Mouse (Mus musculus) midbrain, embryonic 11.5 days (tissue): ENCODE results near the gene Gsdmc3. TPM values are rescaled to one million over a fixed set of nuclear protein-coding genes. Genes with fewer than 3 reads are reported as not detected.
"Not testable (repeated sequence)": the region's sequence is repeated elsewhere in the genome, so short reads cannot be mapped to it uniquely, and the experiment has no call there.

ENCODE experiments used
- ATAC-seq: fragments of 200-750 bp; cut with Nextera tagmentation; 2 replicates; pipeline ENCODE4 v1.8.0; 2017; ENCODE audit warnings: moderate TSS enrichment, moderate library complexity; ENCODE audit not compliant: low FRiP score
- DNase-seq: peaks from one replicate; pipeline ENCODE4 v3.0.0; 2015; ENCODE audit warnings: low spot score; ENCODE audit errors: missing footprints
- H3K27ac ChIP-seq: fragments of 300-500 bp; sonication (generic); 2 replicates; pipeline ENCODE4 v1.5.1; 2014; ENCODE audit warnings: low read depth, low read length
- H3K27me3 ChIP-seq: fragments of 300-500 bp; sonication (generic); 2 replicates; pipeline ENCODE4 v1.6.1; 2014; ENCODE audit warnings: mild to moderate bottlenecking, low read length, moderate library complexity, mixed read lengths; ENCODE audit not compliant: control insufficient read depth, insufficient read depth
- H3K36me3 ChIP-seq: fragments of 300-500 bp; sonication (generic); 2 replicates; pipeline ENCODE4 v1.6.1; 2014; ENCODE audit warnings: mild to moderate bottlenecking, low read length, moderate library complexity, mixed read lengths; ENCODE audit not compliant: control insufficient read depth, insufficient read depth
- H3K4me1 ChIP-seq: fragments of 300-500 bp; sonication (generic); 2 replicates; pipeline ENCODE4 v1.6.1; 2014; ENCODE audit warnings: low read length; ENCODE audit not compliant: control insufficient read depth, insufficient read depth
- H3K4me2 ChIP-seq: fragments of 300-500 bp; sonication (generic); 2 replicates; pipeline ENCODE4 v1.6.1; 2014; ENCODE audit warnings: mild to moderate bottlenecking, moderate library complexity
- H3K4me3 ChIP-seq: fragments of 300-500 bp; sonication (generic); 2 replicates; pipeline ENCODE4 v1.5.1; 2014; ENCODE audit warnings: low read depth, low read length
- H3K9ac ChIP-seq: fragments of 300-500 bp; sonication (generic); 2 replicates; pipeline ENCODE4 v1.6.1; 2014; ENCODE audit warnings: low read length
- H3K9me3 ChIP-seq: fragments of 300-500 bp; sonication (generic); 2 replicates; pipeline ENCODE4 v1.6.1; 2016; ENCODE audit warnings: low read length; ENCODE audit not compliant: control insufficient read depth
- WGBS: fragments of 180-500 bp; shearing (Covaris S2); extraction: QIAGEN DNeasy Blood & Tissue Kit; methylation state at CpG from one replicate; pipeline ENCODE4 v1.1.7; 2014; 5-methylcytosine and 5-hydroxymethylcytosine counted together
- polyA plus RNA-seq: library from polyadenylated mRNA; unstranded; fragments of >200 nt; fragmentation: Nextera tagmentation; extraction: Ambion mirVana; gene quantifications from 2 replicates; pipeline ENCODE4 v1.2.1, GENCODE M21; 2014

Gene Gsdmc3
- polyA plus RNA-seq: not detected in 2 replicates

DNA sequence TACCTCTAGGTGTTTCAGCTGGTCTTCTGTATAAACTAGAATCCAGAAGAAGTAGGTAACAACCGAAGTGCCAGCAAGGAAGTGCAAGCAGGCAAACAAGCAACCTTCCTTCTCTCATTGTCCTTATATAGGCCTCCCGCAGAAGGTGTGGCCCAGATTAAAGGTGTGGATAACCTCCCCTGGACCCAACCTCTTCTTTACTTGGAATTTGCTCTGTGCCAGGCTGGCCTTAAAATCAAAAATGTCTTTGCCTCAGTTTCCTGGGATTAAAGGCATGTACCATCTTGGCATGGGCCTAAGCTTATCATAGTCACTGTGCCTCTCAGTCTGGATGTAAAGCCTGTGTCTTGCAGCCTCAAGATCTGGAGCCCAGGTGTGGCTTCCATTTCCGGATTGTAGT lies at the start of gene Gsdmc3:
Gene Gsdmc3, minus strand, starts transcription at position 101 of the 400 bp plus-strand sequence.
- not testable (repeated sequence) for H3K9me3 ChIP-seq, H3K27me3 ChIP-seq, H3K27ac ChIP-seq, H3K36me3 ChIP-seq, H3K4me2 ChIP-seq, H3K9ac ChIP-seq, DNase-seq, H3K4me1 ChIP-seq, H3K4me3 ChIP-seq, ATAC-seq
- whole genome bisulfite sequencing: 84% methylated on average over 1 of the region's 3 CpGs

- WGBS: 95% methylated on average over 3 of the region's 3 CpGs
- Histone ChIP-seq H3K4me1 (no peaks in the 10 kb centered on the region), H3K9me3 (no peaks in the 10 kb centered on the region), H3K36me3 (no peaks in the 10 kb centered on the region; the same call in 1 of the 2 replicates), H3K4me2 (no peak overlapping the region), H3K4me3 (no peak overlapping the region), H3K9ac (no peak overlapping the region), H3K27me3 (no peaks in the 10 kb centered on the region), H3K27ac (no peak overlapping the region)
- DNase-seq (peak; percentile 80), ATAC-seq (no peak)
These were observed 47.8 kb upstream of the Gsdmc3 start for GRCm38 (mm10) chr15:63926201-63926600.

DNA sequence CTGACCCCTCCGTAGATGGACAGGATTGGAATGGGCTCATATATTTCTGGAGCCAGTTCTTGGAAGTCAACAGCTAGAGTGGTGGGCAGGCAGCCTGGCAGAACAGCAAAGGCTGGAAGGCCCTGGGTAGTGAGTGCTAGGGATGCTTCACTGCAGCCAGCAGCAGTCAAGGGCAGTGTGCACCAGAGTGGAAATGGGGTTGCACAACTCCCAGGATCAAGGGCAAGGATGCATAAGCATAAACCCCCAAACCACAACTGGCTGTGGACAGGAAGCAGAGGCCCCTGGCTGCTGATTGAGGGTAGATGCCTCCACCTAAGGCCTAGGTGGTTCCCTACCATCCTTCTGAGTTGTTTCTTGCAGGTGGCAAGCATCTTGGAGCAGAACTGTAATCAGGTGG lies 46.1 kb upstream of the Gsdmc3 start:
- no peak overlapping the region for H3K9ac ChIP-seq
- H3K4me2 ChIP-seq: no peak overlapping the region
- no peaks in the 10 kb centered on the region for H3K9me3 ChIP-seq
- no peaks in the 10 kb centered on the region for H3K27me3 ChIP-seq
- no peak for ATAC-seq
- no peaks in the 10 kb centered on the region for H3K4me1 ChIP-seq
- H3K27ac ChIP-seq: no peak overlapping the region
- H3K4me3 ChIP-seq: no peak overlapping the region
- no peaks in the 10 kb centered on the region for H3K36me3 ChIP-seq
- WGBS: 100% methylated on average over 1 of the region's 1 CpGs
- peak; percentile 81 for DNase-seq

GRCm38 (mm10) chr15:63921618-63922017 lies 43.3 kb upstream of the Gsdmc3 start:
- not testable (repeated sequence) for H3K27me3 ChIP-seq, H3K27ac ChIP-seq, H3K36me3 ChIP-seq, H3K4me2 ChIP-seq, DNase-seq, ATAC-seq, H3K9ac ChIP-seq, H3K4me3 ChIP-seq, H3K4me1 ChIP-seq, H3K9me3 ChIP-seq
- 85% methylated on average over 2 of the region's 5 CpGs for WGBS

DNA sequence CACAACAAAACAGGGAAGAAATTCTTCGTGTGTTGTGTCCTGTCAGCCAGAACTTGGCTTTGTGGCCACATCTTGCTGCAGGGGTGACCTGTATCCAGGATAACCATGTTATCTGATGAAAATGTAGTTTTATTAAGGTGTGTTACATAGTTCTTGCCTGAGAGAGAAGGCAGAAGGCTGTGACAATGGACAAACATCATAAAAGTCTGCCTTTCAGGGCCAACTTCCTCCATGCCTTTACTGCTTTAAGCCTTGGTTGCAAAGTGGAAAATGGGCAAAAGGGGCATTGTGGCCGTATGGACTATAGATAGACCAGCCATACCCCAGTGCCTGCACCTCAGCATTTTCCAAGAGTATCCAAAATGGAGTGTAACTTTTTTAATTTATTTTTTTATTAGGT lies 41.4 kb upstream of the Gsdmc3 start:
- H3K4me3 ChIP-seq, H3K9me3 ChIP-seq, H3K4me1 ChIP-seq, H3K9ac ChIP-seq, H3K27me3 ChIP-seq, ATAC-seq, DNase-seq, H3K4me2 ChIP-seq, H3K36me3 ChIP-seq, H3K27ac ChIP-seq: not testable (repeated sequence)
- WGBS: 54% methylated on average over 1 of the region's 2 CpGs

DNA sequence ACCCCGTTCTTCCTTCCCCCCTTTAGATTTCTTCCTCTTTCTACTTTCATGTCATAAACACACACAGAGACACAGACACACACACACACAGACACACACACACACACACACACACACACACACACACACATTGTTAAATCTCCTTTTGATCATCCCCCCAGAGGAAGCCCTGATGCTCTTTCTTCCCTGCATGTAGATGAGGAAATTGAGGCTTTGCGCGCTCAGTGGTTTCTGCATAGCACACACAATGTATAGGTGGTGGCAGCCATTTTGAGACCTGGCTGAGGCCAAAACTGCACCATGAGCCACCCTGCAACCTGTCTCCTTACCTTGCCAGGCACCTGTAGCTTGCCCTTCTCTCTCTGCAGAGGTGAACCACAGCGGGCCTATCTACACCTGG lies 38.2 kb upstream of the Gsdmc3 start:
- DNase-seq: peak; percentile 56
- not testable (repeated sequence) for H3K4me3 ChIP-seq, H3K9me3 ChIP-seq, H3K4me2 ChIP-seq, H3K4me1 ChIP-seq, H3K36me3 ChIP-seq, ATAC-seq, H3K27me3 ChIP-seq, H3K27ac ChIP-seq, H3K9ac ChIP-seq
- 90% methylated on average over 3 of the region's 4 CpGs for WGBS

DNA sequence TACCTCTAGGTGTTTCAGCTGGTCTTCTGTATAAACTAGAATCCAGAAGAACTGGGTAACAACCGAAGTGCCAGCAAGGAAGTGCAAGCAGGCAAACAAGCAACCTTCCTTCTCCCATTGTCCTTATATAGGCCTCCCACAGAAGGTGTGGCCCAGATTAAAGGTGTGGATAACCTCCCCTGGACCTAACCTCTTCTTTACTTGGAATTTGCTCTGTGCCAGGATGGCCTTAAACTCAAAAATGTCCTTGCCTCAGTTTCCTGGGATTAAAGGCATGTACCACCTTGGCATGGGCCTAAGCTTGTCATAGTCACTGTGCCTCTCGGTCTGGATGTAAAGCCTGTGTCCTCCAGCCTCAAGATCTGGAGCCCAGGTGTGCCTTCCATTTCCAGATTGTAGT lies 33.8 kb upstream of the Gsdmc3 start, which contains the start of gene Gsdmc4:
Gene Gsdmc4, minus strand, starts transcription at position 101 of the 400 bp plus-strand sequence.
- not testable (repeated sequence) for H3K9ac ChIP-seq, H3K4me2 ChIP-seq, H3K9me3 ChIP-seq, H3K4me3 ChIP-seq, H3K4me1 ChIP-seq, H3K36me3 ChIP-seq, DNase-seq, H3K27me3 ChIP-seq, H3K27ac ChIP-seq, ATAC-seq
- 93% methylated on average over 2 of the region's 2 CpGs for WGBS

GRCm38 (mm10) chr15:63909896-63910295 lies 31.5 kb upstream of the Gsdmc3 start:
- H3K4me1 ChIP-seq, H3K36me3 ChIP-seq, H3K9me3 ChIP-seq, H3K27me3 ChIP-seq, H3K4me2 ChIP-seq, DNase-seq, H3K27ac ChIP-seq, ATAC-seq, H3K9ac ChIP-seq, H3K4me3 ChIP-seq: not testable (repeated sequence)

- WGBS: 39% methylated on average over 9 of the region's 9 CpGs
- DNase-seq: peak; percentile 89
- not testable (repeated sequence) for H3K4me2 ChIP-seq, H3K4me1 ChIP-seq, H3K4me3 ChIP-seq, H3K27me3 ChIP-seq, H3K36me3 ChIP-seq, H3K9ac ChIP-seq, ATAC-seq, H3K27ac ChIP-seq, H3K9me3 ChIP-seq
These were observed 17.4 kb upstream of the Gsdmc3 start for GRCm38 (mm10) chr15:63895560-63896353.
